21 mouse cellular contexts compared by ENCODE assay signal in genomic region chr5:147549016-147549755, GRCm38 (mm10).
A peak's percentile ranks its signal among the peaks of the same experiment; 100 is the strongest.
DNase-seq lines count a peak whose midpoint lies in the region; ATAC-seq and TF ChIP-seq lines count a peak whose summit lies in the region.
"Had no signal": no experiment of that assay in that cellular context is flagged by ENCODE, and none has a peak within 500 bp of the region (broad histone marks: within the 10 kb centered on the region; RNA-seq: fewer than 3 reads in every experiment).

No protein-coding gene starts in this region.

- intact Hi-C loops in gastrocnemius, adult 2 months (cut with DNase I), result no loop called here

- H3K4me1 ChIP-seq in liver, adult 2 months (ENCODE audit: control insufficient read depth, insufficient read depth, low read length), result peaks cover 11% of the 10 kb centered on the region
- H3K4me1 ChIP-seq in liver, postnatal 0 days (ENCODE audit: insufficient read depth), result no peaks in the 10 kb centered on the region
- H3K4me1 ChIP-seq: heart, embryonic 15.5 days; hindbrain, embryonic 13.5 days had no signal

- peaks cover 14% of the 10 kb centered on the region for H3K36me3 ChIP-seq in liver, adult 2 months (ENCODE audit: control insufficient read depth, insufficient read depth, low read length)
- peaks cover 57% of the 10 kb centered on the region for H3K36me3 ChIP-seq in liver, postnatal 0 days (replicated peaks; ENCODE audit: insufficient read depth, low read length)

- no peak for DNase-seq in gastrocnemius, adult 2 months
- DNase-seq in gastrocnemius, adult 8-10 months (ENCODE audit: low spot score in 2 of 2), result no peak
- DNase-seq in kidney, adult 18-20 months, result peak; percentile 44
- no peak for DNase-seq in kidney, postnatal 10 days
- DNase-seq in liver, adult 2 months (ENCODE audit: extremely low read depth, low read depth, low spot score), result peak; percentile 78
- no peak for DNase-seq in liver, postnatal 0 days
- DNase-seq in kidney, postnatal 36 days, result peak; percentile 50
- DNase-seq: adrenal gland, postnatal 10 days; B cell, adult 2 months; cerebellum, adult 2 months; cerebellum, postnatal 10 days; gastrocnemius, postnatal 10 days; heart, adult 2 months had no signal

- H3K27me3 ChIP-seq in liver, adult 2 months (ENCODE audit: control insufficient read depth, insufficient read depth, low read length), result no peaks in the 10 kb centered on the region
- no peaks in the 10 kb centered on the region for H3K27me3 ChIP-seq in liver, postnatal 0 days (ENCODE audit: insufficient read depth, low read length)
- H3K27me3 ChIP-seq: heart, embryonic 15.5 days; hindbrain, embryonic 13.5 days had no signal

- H3K27ac ChIP-seq in gastrocnemius, adult 2 months, result peak overlapping the region; percentile 35; the same call in 1 of the 2 replicates
- peak overlapping the region; percentile 62 for H3K27ac ChIP-seq in liver, adult 2 months (replicated peaks; ENCODE audit: insufficient read depth, low read depth, low read length)
- no peak overlapping the region for H3K27ac ChIP-seq in liver, postnatal 0 days (ENCODE audit: low read depth)
- H3K27ac ChIP-seq: embryonic facial prominence, embryonic 10.5 days; heart, adult 2 months; heart, embryonic 15.5 days; hindbrain, embryonic 13.5 days; hindbrain, postnatal 0 days had no signal

- no peak for ATAC-seq in liver, postnatal 0 days
- ATAC-seq in cerebellum, adult (ENCODE audit: insufficient number of reproducible peaks, low FRiP score, low TSS enrichment), result no peak
- ATAC-seq: CD4-positive, CD25-positive, alpha-beta regulatory T cell, adult 4 months; forebrain, embryonic 14.5 days; hindbrain, postnatal 0 days had no signal

- TF ChIP-seq EP300 in liver, postnatal 0 days (IDR thresholded peaks at IDR 0.05; ENCODE audit: low read depth), result no peak

- no peak for TF ChIP-seq CTCF in gastrocnemius, adult 2 months (IDR thresholded peaks at IDR 0.05)
- no peak for TF ChIP-seq CTCF in liver, adult 2 months (IDR thresholded peaks at IDR 0.05; ENCODE audit: low read depth, low read length)
- TF ChIP-seq CTCF in liver, postnatal 0 days (IDR thresholded peaks at IDR 0.05; ENCODE audit: low read depth), result no peak

- no peak for TF ChIP-seq POLR2A in liver, adult 2 months (IDR thresholded peaks at IDR 0.05; ENCODE audit: extremely low read depth, insufficient read depth, low read length)

- WGBS in liver, adult 2 months, result 38% methylated on average over 12 of the region's 12 CpGs
- 84% methylated on average over 12 of the region's 12 CpGs for WGBS in liver, postnatal 0 days (ENCODE audit: insufficient replicate concordance)

- no peak overlapping the region for H3K9ac ChIP-seq in liver, adult 2 months (ENCODE audit: low read depth, low read length)
- H3K9ac ChIP-seq in liver, postnatal 0 days (replicated peaks), result no peak overlapping the region
- H3K9ac ChIP-seq: heart, embryonic 15.5 days; hindbrain, embryonic 13.5 days had no signal

- no peak overlapping the region for H3K4me3 ChIP-seq in gastrocnemius, adult 2 months
- H3K4me3 ChIP-seq in liver, adult 2 months (ENCODE audit: insufficient read depth, low read depth, low read length), result no peak overlapping the region
- H3K4me3 ChIP-seq in liver, postnatal 0 days (ENCODE audit: low read depth, low read length), result no peak overlapping the region
- H3K4me3 ChIP-seq: embryonic facial prominence, embryonic 10.5 days; heart, adult 2 months; heart, embryonic 15.5 days; hindbrain, embryonic 13.5 days had no signal

- no peak overlapping the region for H3K4me2 ChIP-seq in liver, postnatal 0 days (ENCODE audit: low read depth, low read length)
- H3K4me2 ChIP-seq: heart, embryonic 11.5 days; heart, embryonic 15.5 days; hindbrain, embryonic 13.5 days had no signal

- no peaks in the 10 kb centered on the region for H3K79me2 ChIP-seq in liver, adult 2 months (ENCODE audit: control insufficient read depth, insufficient read depth, low read length)

- no peaks in the 10 kb centered on the region for H3K9me3 ChIP-seq in liver, postnatal 0 days (ENCODE audit: low read length)
- H3K9me3 ChIP-seq: embryonic facial prominence, embryonic 10.5 days; heart, embryonic 15.5 days; hindbrain, embryonic 13.5 days had no signal

Comparison
In these comparisons a context has a peak if more than half of its experiments do, and no peak if none do; other contexts are left out.
1. DNase-seq: peak in kidney, adult 18-20 months (single experiment), liver, adult 2 months (single experiment) and kidney, postnatal 36 days (2 of 2); none in gastrocnemius, adult 2 months (single experiment), gastrocnemius, adult 8-10 months (0 of 2), kidney, postnatal 10 days (single experiment) and liver, postnatal 0 days (single experiment).